Mouse (Mus musculus): ENCODE measurements around the gene Nrip2. TPM values are rescaled to one million over a fixed set of nuclear protein-coding genes. Genes with fewer than 3 reads are reported as not detected.
A peak's percentile ranks its signal among the peaks of the same experiment; 100 is the strongest.

The Nrip2 gene
- polyA plus RNA-seq, 1 experiment from 2014 or later = 4.7 TPM

DNA sequence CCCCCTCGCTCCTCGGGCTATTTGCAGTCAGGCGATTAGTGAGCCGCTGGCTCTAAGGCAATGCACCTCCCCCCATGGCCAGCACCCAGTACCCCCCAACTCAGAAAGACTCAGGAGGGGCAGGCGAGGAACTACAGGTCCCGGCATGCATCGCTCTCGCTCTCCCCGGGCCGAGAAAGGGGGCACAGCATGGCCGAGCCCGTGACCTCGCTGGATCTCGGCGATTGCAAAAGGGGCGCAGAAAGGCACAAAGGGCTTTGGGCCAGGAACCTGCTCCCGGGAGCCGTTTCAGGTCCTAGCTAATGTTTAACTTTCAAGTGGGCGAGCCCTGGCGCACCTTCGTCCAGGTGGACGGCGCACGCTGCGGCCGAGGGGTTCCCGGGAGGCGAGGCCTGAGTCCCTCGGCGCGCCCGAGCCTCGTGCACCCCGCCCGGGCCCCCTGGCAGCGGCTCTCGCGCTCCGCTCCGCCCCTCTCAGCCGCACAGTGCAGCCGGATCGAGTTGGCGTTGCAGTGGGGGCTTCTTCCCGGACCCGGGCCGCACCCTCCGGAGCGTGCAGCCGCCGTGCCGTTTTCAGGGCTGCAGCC is 38.7 kb downstream of the Nrip2 start:
- H3K4me1 ChIP-seq (ENCODE audit: control insufficient read depth, low read depth, low read length) = peaks cover 41% of the 10 kb centered on the region
- peak overlapping the region; percentile 98 for H3K4me2 ChIP-seq (ENCODE audit: low read depth, low read length)
- under 1% methylated on average over 52 of the region's 52 CpGs for WGBS (ENCODE audit: insufficient replicate concordance)
- H3K27me3 ChIP-seq (ENCODE audit: control insufficient read depth, insufficient read depth, low read depth, low read length) = no peaks in the 10 kb centered on the region
- H3K9me3 ChIP-seq (replicated peaks; ENCODE audit: control insufficient read depth, low read length) = no peaks in the 10 kb centered on the region
- H3K27ac ChIP-seq (ENCODE audit: low read length) = peak overlapping the region; percentile 88
- peak overlapping the region; percentile 87 for H3K9ac ChIP-seq (ENCODE audit: low read depth, low read length)
- ATAC-seq (ENCODE audit: low read depth) = peak; percentile 70
- peaks cover 25% of the 10 kb centered on the region for H3K36me3 ChIP-seq (ENCODE audit: control insufficient read depth, insufficient read depth)
- H3K4me3 ChIP-seq (ENCODE audit: low read depth, low read length) = peak overlapping the region; percentile 89

- Histone ChIP-seq H3K9me3 (replicated peaks; ENCODE audit: control insufficient read depth, low read length) (no peaks in the 10 kb centered on the region), H3K27me3 (ENCODE audit: control insufficient read depth, insufficient read depth, low read depth, low read length) (no peaks in the 10 kb centered on the region), H3K9ac (ENCODE audit: low read depth, low read length) (peak within 1 kb of the TSS; percentile 87), H3K36me3 (ENCODE audit: control insufficient read depth, insufficient read depth) (peaks cover 19% of the 10 kb centered on the region), H3K4me3 (ENCODE audit: low read depth, low read length) (peak within 1 kb of the TSS; percentile 89), H3K4me1 (ENCODE audit: control insufficient read depth, low read depth, low read length) (peaks cover 41% of the 10 kb centered on the region), H3K27ac (ENCODE audit: low read length) (peak within 1 kb of the TSS; percentile 88), H3K4me2 (ENCODE audit: low read depth, low read length) (peak within 1 kb of the TSS; percentile 98)
- WGBS (ENCODE audit: insufficient replicate concordance) = under 1% methylated on average over 66 of the region's 67 CpGs
- peak; percentile 95 for ATAC-seq (ENCODE audit: low read depth)
Measured at GRCm38 (mm10) chr6:128438317-128438870, 39.3 kb downstream of the Nrip2 start, which contains the start of gene Fkbp4. Gene Fkbp4, minus strand, starts transcription at chr6:128438677.

- Histone ChIP-seq H3K27me3 (ENCODE audit: control insufficient read depth, insufficient read depth, low read depth, low read length) (no peaks in the 10 kb centered on the region), H3K27ac (ENCODE audit: low read length) (peak overlapping the region; percentile 44; the same call in 1 of the 2 replicates), H3K4me2 (ENCODE audit: low read depth, low read length) (peak overlapping the region; percentile 98), H3K36me3 (ENCODE audit: control insufficient read depth, insufficient read depth) (peaks cover 14% of the 10 kb centered on the region), H3K4me1 (ENCODE audit: control insufficient read depth, low read depth, low read length) (peaks cover 41% of the 10 kb centered on the region), H3K9me3 (replicated peaks; ENCODE audit: control insufficient read depth, low read length) (no peaks in the 10 kb centered on the region), H3K9ac (ENCODE audit: low read depth, low read length) (peak overlapping the region; percentile 66), H3K4me3 (ENCODE audit: low read depth, low read length) (peak overlapping the region; percentile 89)
- ATAC-seq (ENCODE audit: low read depth) = peak; percentile 15
- WGBS (ENCODE audit: insufficient replicate concordance) = 20% methylated on average over 18 of the region's 18 CpGs
Measured at GRCm38 (mm10) chr6:128438871-128439341, 39.8 kb downstream of the Nrip2 start.

DNA sequence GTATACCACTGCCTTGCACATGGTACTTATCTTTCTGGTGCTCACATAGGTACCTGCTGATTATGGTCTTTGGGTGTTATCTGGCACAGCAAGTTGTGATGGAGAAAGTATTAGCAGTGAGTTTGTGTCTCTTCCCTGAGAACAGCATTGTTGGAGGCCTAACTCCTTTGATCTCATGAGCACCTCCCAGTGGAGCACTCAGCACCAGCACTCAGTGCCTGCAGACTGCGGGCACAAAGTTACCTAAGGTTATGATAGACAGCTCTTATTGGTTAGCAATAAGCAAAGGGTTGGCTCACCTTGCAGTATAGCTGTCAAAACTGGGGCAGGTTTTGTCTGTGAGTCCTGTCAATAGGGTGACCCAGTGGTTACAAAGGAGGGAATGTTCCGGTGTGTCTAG is 41.1 kb downstream of the Nrip2 start:
- no peak overlapping the region for H3K9ac ChIP-seq (ENCODE audit: low read depth, low read length)
- ATAC-seq (ENCODE audit: low read depth) = no peak
- no peaks in the 10 kb centered on the region for H3K9me3 ChIP-seq (replicated peaks; ENCODE audit: control insufficient read depth, low read length)
- H3K4me1 ChIP-seq (ENCODE audit: control insufficient read depth, low read depth, low read length) = peaks cover 39% of the 10 kb centered on the region
- no peak overlapping the region for H3K4me3 ChIP-seq (ENCODE audit: low read depth, low read length)
- H3K27me3 ChIP-seq (ENCODE audit: control insufficient read depth, insufficient read depth, low read depth, low read length) = no peaks in the 10 kb centered on the region
- H3K4me2 ChIP-seq (ENCODE audit: low read depth, low read length) = no peak overlapping the region
- no peak overlapping the region for H3K27ac ChIP-seq (ENCODE audit: low read length)
- WGBS (ENCODE audit: insufficient replicate concordance) = 76% methylated on average over 2 of the region's 2 CpGs
- H3K36me3 ChIP-seq (ENCODE audit: control insufficient read depth, insufficient read depth) = peaks cover 4% of the 10 kb centered on the region; the same call in 1 of the 2 replicates

DNA sequence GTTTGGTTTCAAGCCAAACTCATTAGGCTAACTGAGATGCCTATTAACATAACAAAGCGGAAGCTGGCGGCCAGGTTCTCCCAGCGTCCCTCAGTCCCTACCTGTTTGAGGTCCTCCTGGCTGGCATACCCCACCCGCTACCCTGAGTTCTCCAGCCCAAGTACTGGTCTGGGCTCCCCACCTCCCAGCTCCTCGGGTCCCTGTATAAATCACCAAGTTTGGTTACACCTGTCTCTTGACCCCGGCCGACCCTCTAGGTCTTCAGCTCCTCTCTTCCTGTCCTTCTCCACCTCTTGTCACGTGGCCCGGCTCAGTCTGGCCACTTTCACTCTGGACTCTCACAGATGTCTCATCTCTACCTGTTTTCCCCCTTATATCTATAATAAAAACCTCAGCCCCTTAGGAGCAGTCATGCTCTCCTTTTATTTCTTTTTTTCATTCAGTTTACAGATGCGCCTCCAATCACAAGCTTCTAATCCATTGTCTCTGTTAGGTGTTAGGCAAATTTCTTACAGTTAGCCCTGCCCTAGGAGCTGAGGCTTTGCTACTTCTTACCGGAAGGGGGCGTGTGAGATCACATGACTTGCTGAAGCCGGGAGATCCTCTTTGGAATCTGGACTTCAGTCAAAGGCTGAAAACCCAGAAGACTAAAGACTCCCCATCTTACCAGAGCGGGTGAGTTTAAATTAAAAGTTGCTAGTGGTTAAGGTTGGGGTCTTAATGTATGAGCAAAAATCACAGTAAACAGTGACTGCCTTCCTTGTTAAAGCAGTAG is 46.9 kb downstream of the Nrip2 start:
- Histone ChIP-seq H3K27ac (ENCODE audit: low read length) (no peak overlapping the region), H3K9ac (ENCODE audit: low read depth, low read length) (no peak overlapping the region), H3K9me3 (replicated peaks; ENCODE audit: control insufficient read depth, low read length) (no peaks in the 10 kb centered on the region), H3K36me3 (ENCODE audit: control insufficient read depth, insufficient read depth) (no peaks in the 10 kb centered on the region), H3K4me1 (ENCODE audit: control insufficient read depth, low read depth, low read length) (peaks cover 7% of the 10 kb centered on the region), H3K27me3 (ENCODE audit: control insufficient read depth, insufficient read depth, low read depth, low read length) (no peaks in the 10 kb centered on the region), H3K4me2 (ENCODE audit: low read depth, low read length) (peak overlapping the region; percentile 33), H3K4me3 (ENCODE audit: low read depth, low read length) (no peak overlapping the region)
- peak; percentile 50; the same call in 1 of the 2 replicates for ATAC-seq (ENCODE audit: low read depth)
- WGBS (ENCODE audit: insufficient replicate concordance) = 17% methylated on average over 14 of the region's 14 CpGs

DNA sequence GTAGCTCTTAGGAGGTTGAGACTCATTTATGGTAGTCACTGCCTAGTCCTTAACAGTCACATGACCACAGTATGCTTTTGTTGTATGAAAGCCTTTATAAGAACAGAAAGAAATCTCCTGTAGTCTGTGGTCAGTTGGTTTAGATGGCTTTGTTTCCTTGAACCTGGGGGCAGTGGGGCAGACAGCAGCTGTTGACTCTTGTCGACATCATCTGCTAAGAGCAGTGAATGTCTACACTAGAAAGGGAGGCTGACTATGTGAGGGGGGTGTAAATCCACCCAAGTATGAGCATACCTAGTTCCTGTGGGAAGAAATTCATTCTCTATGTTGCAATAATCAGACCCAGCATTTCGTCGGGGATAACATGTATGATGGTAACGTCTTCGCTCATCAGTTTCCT is 48.0 kb downstream of the Nrip2 start:
- no peak overlapping the region for H3K4me3 ChIP-seq (ENCODE audit: low read depth, low read length)
- WGBS (ENCODE audit: insufficient replicate concordance) = 76% methylated on average over 5 of the region's 5 CpGs
- H3K4me1 ChIP-seq (ENCODE audit: control insufficient read depth, low read depth, low read length) = peaks cover 7% of the 10 kb centered on the region
- no peaks in the 10 kb centered on the region for H3K9me3 ChIP-seq (replicated peaks; ENCODE audit: control insufficient read depth, low read length)
- H3K9ac ChIP-seq (ENCODE audit: low read depth, low read length) = no peak overlapping the region
- H3K36me3 ChIP-seq (ENCODE audit: control insufficient read depth, insufficient read depth) = no peaks in the 10 kb centered on the region
- no peak overlapping the region for H3K4me2 ChIP-seq (ENCODE audit: low read depth, low read length)
- H3K27me3 ChIP-seq (ENCODE audit: control insufficient read depth, insufficient read depth, low read depth, low read length) = no peaks in the 10 kb centered on the region
- H3K27ac ChIP-seq (ENCODE audit: low read length) = no peak overlapping the region
- no peak for ATAC-seq (ENCODE audit: low read depth)

DNA sequence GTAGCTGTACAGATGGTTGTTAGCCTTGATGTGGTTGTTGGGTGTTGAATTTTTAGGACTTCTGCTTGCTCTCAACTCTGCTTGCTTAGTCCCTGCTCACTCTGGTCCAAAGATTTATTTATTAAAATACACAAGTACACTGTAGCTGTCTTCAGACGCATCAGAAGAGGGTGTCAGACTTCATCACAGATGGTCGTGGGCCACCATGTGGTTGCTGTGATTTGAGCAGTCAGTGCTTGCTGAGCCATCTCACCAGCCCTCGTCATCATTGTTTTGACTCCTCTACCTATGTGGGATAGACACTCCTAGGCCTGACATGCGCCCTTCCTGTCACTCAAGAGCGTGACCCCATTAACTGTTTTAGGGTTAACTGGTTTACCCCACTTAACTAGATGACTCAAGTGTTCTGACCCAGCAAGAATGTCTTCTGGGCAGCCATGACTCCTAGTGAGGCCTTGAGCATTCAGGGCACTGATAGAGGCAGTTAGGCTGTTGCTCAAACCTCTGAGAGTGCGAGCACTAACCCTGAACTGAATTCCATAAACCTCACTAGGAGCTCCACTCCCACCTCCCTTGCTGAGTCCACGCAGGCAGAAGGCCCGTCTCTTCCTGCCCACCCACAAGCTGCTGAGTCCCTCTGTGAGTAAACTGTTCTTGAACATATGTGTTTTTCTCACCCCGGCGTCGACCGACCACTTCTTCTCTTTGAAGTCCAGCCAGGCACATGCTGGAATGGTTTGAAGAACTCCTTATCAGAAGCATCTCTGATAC is 56.9 kb downstream of the Nrip2 start:
- 63% methylated on average over 12 of the region's 12 CpGs for WGBS (ENCODE audit: insufficient replicate concordance)
- no peaks in the 10 kb centered on the region for H3K4me1 ChIP-seq (ENCODE audit: control insufficient read depth, low read depth, low read length)
- H3K27me3 ChIP-seq (ENCODE audit: control insufficient read depth, insufficient read depth, low read depth, low read length) = no peaks in the 10 kb centered on the region
- ATAC-seq (ENCODE audit: low read depth) = no peak
- no peak overlapping the region for H3K9ac ChIP-seq (ENCODE audit: low read depth, low read length)
- H3K4me3 ChIP-seq (ENCODE audit: low read depth, low read length) = no peak overlapping the region
- no peaks in the 10 kb centered on the region for H3K9me3 ChIP-seq (replicated peaks; ENCODE audit: control insufficient read depth, low read length)
- no peak overlapping the region for H3K27ac ChIP-seq (ENCODE audit: low read length)
- no peak overlapping the region for H3K4me2 ChIP-seq (ENCODE audit: low read depth, low read length)
- H3K36me3 ChIP-seq (ENCODE audit: control insufficient read depth, insufficient read depth) = no peaks in the 10 kb centered on the region

GRCm38 (mm10) chr6:128457186-128457585 is 58.1 kb downstream of the Nrip2 start:
- 60% methylated on average over 5 of the region's 5 CpGs for WGBS (ENCODE audit: insufficient replicate concordance)
- no peaks in the 10 kb centered on the region for H3K36me3 ChIP-seq (ENCODE audit: control insufficient read depth, insufficient read depth)
- H3K27ac ChIP-seq (ENCODE audit: low read length) = no peak overlapping the region
- H3K4me3 ChIP-seq (ENCODE audit: low read depth, low read length) = no peak overlapping the region
- no peaks in the 10 kb centered on the region for H3K9me3 ChIP-seq (replicated peaks; ENCODE audit: control insufficient read depth, low read length)
- H3K9ac ChIP-seq (ENCODE audit: low read depth, low read length) = no peak overlapping the region
- no peak overlapping the region for H3K4me2 ChIP-seq (ENCODE audit: low read depth, low read length)
- no peak for ATAC-seq (ENCODE audit: low read depth)
- H3K27me3 ChIP-seq (ENCODE audit: control insufficient read depth, insufficient read depth, low read depth, low read length) = no peaks in the 10 kb centered on the region
- no peaks in the 10 kb centered on the region for H3K4me1 ChIP-seq (ENCODE audit: control insufficient read depth, low read depth, low read length)

All from liver, embryonic 16.5 days (tissue).